Mouse (Mus musculus) limb, embryonic 15.5 days (tissue): ENCODE data around the gene Acot6. TPM values are rescaled to one million over a fixed set of nuclear protein-coding genes. Genes with fewer than 3 reads are reported as not detected.

Source experiments
- ATAC-seq: fragments of 200-750 bp; cut with Nextera tagmentation; 2 replicates; pipeline ENCODE4 v1.8.0; 2017; ENCODE audit warnings: low read depth, moderate TSS enrichment; ENCODE audit not compliant: insufficient number of reproducible peaks, low FRiP score, low TSS enrichment
- H3K27ac ChIP-seq: fragments of 300-500 bp; sonication (generic); 2 replicates; pipeline ENCODE4 v1.5.1; 2015; ENCODE audit warnings: moderate library complexity, mild to moderate bottlenecking, inconsistent platforms
- H3K27me3 ChIP-seq: fragments of 300-500 bp; sonication (generic); 2 replicates; pipeline ENCODE4 v1.6.1; 2015; ENCODE audit warnings: inconsistent platforms
- H3K36me3 ChIP-seq: fragments of 300-500 bp; sonication (generic); 2 replicates; pipeline ENCODE4 v1.6.1; 2015; ENCODE audit warnings: inconsistent platforms
- H3K4me1 ChIP-seq: fragments of 300-500 bp; sonication (generic); 2 replicates; pipeline ENCODE4 v1.6.1; 2015; ENCODE audit warnings: inconsistent platforms
- H3K4me2 ChIP-seq: fragments of 300-500 bp; sonication (generic); 2 replicates; pipeline ENCODE4 v1.6.1; 2015; ENCODE audit warnings: mild to moderate bottlenecking, inconsistent platforms
- H3K4me3 ChIP-seq: fragments of 300-500 bp; sonication (generic); 2 replicates; pipeline ENCODE4 v1.5.1; 2015; ENCODE audit warnings: mild to moderate bottlenecking, inconsistent platforms
- H3K9ac ChIP-seq: fragments of 300-500 bp; sonication (generic); 2 replicates; pipeline ENCODE4 v1.6.1; 2015; ENCODE audit warnings: inconsistent platforms
- H3K9me3 ChIP-seq: fragments of 300-500 bp; sonication (generic); 2 replicates; pipeline ENCODE4 v1.6.1; 2016; ENCODE audit warnings: inconsistent platforms
- WGBS: fragments of 180-500 bp; shearing (Covaris S2); methylation state at CpG from one replicate; pipeline ENCODE4 v1.1.7; 2015; 5-methylcytosine and 5-hydroxymethylcytosine counted together
- polyA plus RNA-seq: library from polyadenylated mRNA; unstranded; fragments of >200 nt; fragmentation: Nextera tagmentation; extraction: Ambion mirVana; gene quantifications from 2 replicates; pipeline ENCODE4 v1.2.1, GENCODE M21; 2015

Gene Acot6
- polyA plus RNA-seq, 1 experiment from 2014 or later, result 1.7 TPM

DNA sequence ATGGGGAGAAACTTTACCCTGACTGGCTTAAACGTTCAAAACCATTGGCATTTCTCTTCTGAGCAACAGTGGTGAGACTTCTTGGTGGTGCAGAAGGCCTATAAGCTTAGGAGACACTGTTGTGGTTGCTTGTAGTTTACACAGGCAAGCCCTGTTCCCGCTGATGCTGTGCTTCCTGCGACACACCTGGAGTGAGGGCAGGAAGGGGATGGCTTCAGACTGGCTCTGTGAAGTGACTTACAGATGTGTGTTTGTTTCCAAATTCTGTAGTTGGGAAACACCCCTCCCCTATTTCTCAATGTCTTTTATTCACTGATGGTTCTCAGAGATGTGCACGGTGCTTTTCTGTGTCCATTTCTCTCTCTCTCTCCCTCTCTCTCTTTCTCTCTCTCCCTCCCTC lies 39.7 kb downstream of the Acot6 start:
- no peak overlapping the region for H3K9ac ChIP-seq
- H3K9me3 ChIP-seq, result no peaks in the 10 kb centered on the region
- no peak overlapping the region for H3K4me2 ChIP-seq
- no peaks in the 10 kb centered on the region for H3K4me1 ChIP-seq
- H3K36me3 ChIP-seq, result peaks cover 46% of the 10 kb centered on the region
- H3K27me3 ChIP-seq, result no peaks in the 10 kb centered on the region
- no peak overlapping the region for H3K27ac ChIP-seq
- 63% methylated on average over 4 of the region's 4 CpGs for WGBS
- no peak overlapping the region for H3K4me3 ChIP-seq
- ATAC-seq, result no peak

GRCm38 (mm10) chr12:84141271-84141670 lies 40.8 kb downstream of the Acot6 start:
- Histone ChIP-seq H3K4me2 (no peak overlapping the region), H3K9ac (no peak overlapping the region), H3K4me1 (no peaks in the 10 kb centered on the region), H3K27me3 (no peaks in the 10 kb centered on the region), H3K27ac (no peak overlapping the region), H3K9me3 (no peaks in the 10 kb centered on the region), H3K4me3 (no peak overlapping the region), H3K36me3 (peaks cover 37% of the 10 kb centered on the region)
- WGBS, result 85% methylated on average over 4 of the region's 4 CpGs
- no peak for ATAC-seq

DNA sequence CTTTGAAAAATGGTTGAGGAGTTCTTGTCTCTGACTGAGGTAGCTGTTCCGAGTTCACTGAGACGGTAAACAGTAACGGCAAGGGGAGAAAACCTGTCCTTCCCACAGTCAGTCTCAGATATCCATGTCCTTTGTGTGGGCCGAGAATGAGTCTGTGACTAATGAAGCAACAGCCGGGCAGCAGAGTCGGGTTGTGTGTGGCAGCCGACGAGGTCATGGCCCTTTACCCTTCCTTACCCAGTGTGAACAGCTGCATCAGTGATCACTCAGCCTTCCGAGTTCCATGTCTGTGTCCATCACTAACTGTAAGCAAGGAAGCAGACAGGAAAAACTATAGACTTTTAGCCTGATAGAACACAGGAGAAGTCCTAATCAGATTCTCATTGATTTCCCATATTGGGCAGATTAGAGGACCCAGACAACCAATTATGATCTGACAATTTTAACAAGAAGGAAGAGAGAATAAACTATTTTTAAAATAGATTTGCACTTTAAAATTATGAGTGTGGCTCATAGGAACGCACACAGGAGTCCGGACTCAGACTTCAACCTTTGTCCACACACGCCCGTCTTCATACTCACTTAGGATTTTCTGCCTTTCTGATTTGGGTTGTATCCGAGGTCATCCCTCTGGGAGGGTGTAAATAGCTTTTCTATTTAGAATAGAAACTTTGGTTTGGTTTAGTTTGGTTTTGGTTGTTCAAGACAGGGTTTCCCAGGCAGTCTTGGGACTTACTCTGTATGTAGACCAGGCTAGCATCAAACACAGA lies 42.0 kb downstream of the Acot6 start:
- Histone ChIP-seq H3K36me3 (peaks cover 30% of the 10 kb centered on the region), H3K4me1 (no peaks in the 10 kb centered on the region), H3K27me3 (no peaks in the 10 kb centered on the region), H3K4me3 (no peak overlapping the region), H3K27ac (no peak overlapping the region), H3K9ac (no peak overlapping the region), H3K4me2 (no peak overlapping the region), H3K9me3 (no peaks in the 10 kb centered on the region)
- WGBS, result 65% methylated on average over 14 of the region's 14 CpGs
- ATAC-seq, result 0 out of 2 replicates have a peak, but pooled peaks have one; percentile 58

GRCm38 (mm10) chr12:84147954-84148621 lies 47.6 kb downstream of the Acot6 start, which contains the start of gene Pnma1:
TSS of gene Pnma1 (minus strand) at chr12:84148489.
- Histone ChIP-seq H3K9ac (peak within 1 kb of the TSS; percentile 37), H3K9me3 (no peaks in the 10 kb centered on the region), H3K4me2 (peak within 1 kb of the TSS; percentile 83), H3K27me3 (no peaks in the 10 kb centered on the region), H3K4me1 (peaks cover 21% of the 10 kb centered on the region), H3K4me3 (peak within 1 kb of the TSS; percentile 52), H3K36me3 (peaks cover 21% of the 10 kb centered on the region), H3K27ac (no peak within 1 kb of the TSS; the same call in 1 of the 2 replicates)
- ATAC-seq, result 0 out of 2 replicates have a peak, but pooled peaks have one; percentile 32
- WGBS, result 1% methylated on average over 50 of the region's 50 CpGs

- 17% methylated on average over 10 of the region's 10 CpGs for WGBS
- peak overlapping the region; percentile 37 for H3K9ac ChIP-seq
Observed at GRCm38 (mm10) chr12:84148622-84149012, 48.2 kb downstream of the Acot6 start.

DNA sequence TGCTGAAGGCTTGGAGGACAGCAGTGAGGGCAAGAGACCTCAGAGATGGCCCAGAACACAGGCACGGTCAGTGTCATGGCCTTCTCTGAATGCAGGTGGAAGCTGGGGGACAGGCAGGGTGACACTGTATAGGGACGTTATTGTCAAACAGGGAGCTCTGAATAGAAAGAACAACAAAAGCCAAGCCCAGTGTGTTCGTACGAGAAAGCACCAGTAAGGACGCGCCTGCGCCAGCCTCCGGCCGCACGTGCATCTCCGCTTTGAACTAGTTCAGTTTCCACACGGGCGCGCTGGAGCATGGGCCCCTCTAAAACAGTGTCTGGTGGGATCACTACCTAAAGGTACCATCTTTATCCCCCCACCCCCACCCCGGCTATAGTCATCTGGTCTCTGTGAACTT lies 49.5 kb downstream of the Acot6 start:
- Histone ChIP-seq H3K4me2 (no peak overlapping the region), H3K4me1 (peaks cover 21% of the 10 kb centered on the region), H3K9me3 (no peaks in the 10 kb centered on the region), H3K27ac (no peak overlapping the region), H3K27me3 (no peaks in the 10 kb centered on the region), H3K9ac (no peak overlapping the region), H3K36me3 (peaks cover 36% of the 10 kb centered on the region), H3K4me3 (no peak overlapping the region)
- ATAC-seq, result no peak
- 90% methylated on average over 15 of the region's 15 CpGs for WGBS

More at GRCm38 (mm10) chr12:84148622-84149012, 48.2 kb downstream of the Acot6 start:
- Histone ChIP-seq H3K36me3 (peaks cover 27% of the 10 kb centered on the region), H3K4me1 (peaks cover 21% of the 10 kb centered on the region), H3K27ac (no peak overlapping the region; the same call in 1 of the 2 replicates), H3K4me2 (peak overlapping the region; percentile 83), H3K4me3 (peak overlapping the region; percentile 52), H3K27me3 (no peaks in the 10 kb centered on the region), H3K9me3 (no peaks in the 10 kb centered on the region)
- no peak for ATAC-seq

GRCm38 (mm10) chr12:84150976-84151375 lies 50.5 kb downstream of the Acot6 start:
- no peak overlapping the region for H3K4me3 ChIP-seq
- 58% methylated on average over 6 of the region's 6 CpGs for WGBS
- peaks cover 21% of the 10 kb centered on the region for H3K4me1 ChIP-seq
- H3K9me3 ChIP-seq, result no peaks in the 10 kb centered on the region
- peaks cover 45% of the 10 kb centered on the region for H3K36me3 ChIP-seq
- no peak overlapping the region for H3K9ac ChIP-seq
- no peak for ATAC-seq
- H3K4me2 ChIP-seq, result no peak overlapping the region
- H3K27me3 ChIP-seq, result no peaks in the 10 kb centered on the region
- no peak overlapping the region for H3K27ac ChIP-seq

DNA sequence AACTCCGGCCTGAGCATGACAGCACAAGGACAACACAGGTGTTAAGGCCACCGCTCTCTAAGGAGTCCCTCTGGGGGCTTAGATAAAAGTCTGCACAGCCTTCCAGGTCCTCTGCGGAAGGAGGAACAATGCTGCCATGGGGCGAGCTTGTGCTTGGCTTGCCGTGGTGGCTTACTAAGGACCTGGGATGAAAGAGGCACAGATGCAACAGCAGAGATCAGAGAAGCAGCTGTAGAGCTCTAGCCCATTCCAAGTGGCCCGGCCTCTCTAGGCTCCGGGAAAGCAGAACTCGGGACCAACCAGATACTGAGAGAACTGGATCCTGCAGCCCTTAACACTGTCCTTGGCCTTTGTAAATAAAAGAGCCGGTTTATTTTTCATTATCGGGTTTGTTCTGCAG lies 51.5 kb downstream of the Acot6 start:
- Histone ChIP-seq H3K4me3 (no peak overlapping the region), H3K4me1 (peaks cover 21% of the 10 kb centered on the region), H3K27ac (no peak overlapping the region; the same call in 1 of the 2 replicates), H3K9ac (no peak overlapping the region), H3K36me3 (peaks cover 54% of the 10 kb centered on the region), H3K27me3 (no peaks in the 10 kb centered on the region), H3K9me3 (no peaks in the 10 kb centered on the region), H3K4me2 (no peak overlapping the region)
- WGBS, result 82% methylated on average over 10 of the region's 10 CpGs
- ATAC-seq, result no peak

GRCm38 (mm10) chr12:84152352-84153190 lies 52.1 kb downstream of the Acot6 start:
- no peak overlapping the region for H3K9ac ChIP-seq
- no peak overlapping the region for H3K27ac ChIP-seq
- H3K4me1 ChIP-seq, result peaks cover 21% of the 10 kb centered on the region
- no peak overlapping the region for H3K4me2 ChIP-seq
- no peaks in the 10 kb centered on the region for H3K27me3 ChIP-seq
- ATAC-seq, result no peak
- no peak overlapping the region for H3K4me3 ChIP-seq
- WGBS, result 54% methylated on average over 32 of the region's 32 CpGs
- H3K9me3 ChIP-seq, result no peaks in the 10 kb centered on the region
- H3K36me3 ChIP-seq, result peaks cover 60% of the 10 kb centered on the region

DNA sequence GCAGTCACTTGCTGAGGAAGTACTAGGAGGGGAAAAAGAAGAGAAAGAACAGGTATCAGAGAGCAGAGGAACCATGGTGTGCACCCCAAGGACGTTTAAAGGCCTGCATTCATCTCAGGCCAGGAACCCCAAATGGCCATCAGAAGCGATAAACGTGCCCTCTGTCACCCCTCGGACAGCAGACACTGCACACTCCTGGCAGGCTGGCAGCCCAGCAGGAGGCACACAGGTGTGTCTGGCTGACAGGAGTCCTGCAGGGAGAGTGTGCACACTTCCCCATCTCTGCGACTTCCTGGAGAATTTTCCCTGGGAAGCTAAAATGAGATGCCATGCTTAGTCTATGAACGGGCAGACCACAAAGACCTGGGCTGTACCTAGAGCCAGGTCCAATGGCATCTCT lies 53.0 kb downstream of the Acot6 start:
- WGBS, result 71% methylated on average over 6 of the region's 6 CpGs
- no peak for ATAC-seq
- H3K4me2 ChIP-seq, result no peak overlapping the region

DNA sequence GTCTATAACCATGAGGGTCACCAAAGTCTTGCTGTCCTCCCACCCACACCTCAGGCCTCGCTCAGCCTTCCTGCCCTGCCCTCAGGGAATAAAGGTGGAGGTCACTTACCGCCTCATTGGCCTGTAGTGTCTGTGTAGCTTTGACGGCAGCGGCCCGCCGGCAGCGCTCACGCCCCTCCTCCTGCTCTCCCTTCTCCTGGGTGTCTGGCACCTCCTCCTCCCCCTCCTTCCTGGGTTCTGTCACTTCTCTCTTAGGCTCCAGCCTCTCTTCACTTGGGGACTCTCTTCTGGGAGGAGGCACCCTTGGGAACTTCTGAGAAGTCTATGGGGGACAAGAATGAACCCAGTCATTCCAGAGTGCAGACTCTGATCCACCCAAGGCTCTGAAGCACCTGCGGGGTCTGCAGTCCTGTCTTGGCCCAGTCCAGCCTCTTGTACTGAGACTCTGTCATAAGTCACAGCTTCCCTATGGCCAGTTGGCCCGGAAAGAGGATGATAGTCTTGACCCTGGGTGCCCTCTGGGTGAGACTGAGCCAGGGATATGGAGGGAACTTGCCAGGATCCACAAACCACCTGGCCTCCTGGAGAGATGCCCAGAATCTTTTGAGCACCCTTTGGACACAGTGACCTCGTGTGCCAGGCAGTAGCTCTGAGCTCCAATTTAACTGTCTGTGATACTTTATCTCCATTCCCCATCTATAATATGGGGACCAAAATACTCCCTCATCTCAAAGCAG lies 54.5 kb downstream of the Acot6 start:
- no peak for ATAC-seq
- 59% methylated on average over 11 of the region's 11 CpGs for WGBS

More for the DNA sequence above, 53.0 kb downstream of the Acot6 start:
- H3K9ac ChIP-seq, result no peak overlapping the region
- H3K36me3 ChIP-seq, result peaks cover 69% of the 10 kb centered on the region
- H3K27ac ChIP-seq, result no peak overlapping the region
- no peaks in the 10 kb centered on the region for H3K27me3 ChIP-seq
- no peaks in the 10 kb centered on the region for H3K9me3 ChIP-seq
- H3K4me3 ChIP-seq, result no peak overlapping the region
- peaks cover 16% of the 10 kb centered on the region for H3K4me1 ChIP-seq

More for the DNA sequence above, 54.5 kb downstream of the Acot6 start:
- Histone ChIP-seq H3K27ac (no peak overlapping the region), H3K27me3 (no peaks in the 10 kb centered on the region), H3K4me1 (peaks cover 13% of the 10 kb centered on the region), H3K9me3 (no peaks in the 10 kb centered on the region), H3K9ac (no peak overlapping the region), H3K4me2 (no peak overlapping the region), H3K4me3 (no peak overlapping the region), H3K36me3 (peaks cover 81% of the 10 kb centered on the region)
